8 mouse cellular contexts compared by ENCODE assay signal in the genomic region with DNA sequence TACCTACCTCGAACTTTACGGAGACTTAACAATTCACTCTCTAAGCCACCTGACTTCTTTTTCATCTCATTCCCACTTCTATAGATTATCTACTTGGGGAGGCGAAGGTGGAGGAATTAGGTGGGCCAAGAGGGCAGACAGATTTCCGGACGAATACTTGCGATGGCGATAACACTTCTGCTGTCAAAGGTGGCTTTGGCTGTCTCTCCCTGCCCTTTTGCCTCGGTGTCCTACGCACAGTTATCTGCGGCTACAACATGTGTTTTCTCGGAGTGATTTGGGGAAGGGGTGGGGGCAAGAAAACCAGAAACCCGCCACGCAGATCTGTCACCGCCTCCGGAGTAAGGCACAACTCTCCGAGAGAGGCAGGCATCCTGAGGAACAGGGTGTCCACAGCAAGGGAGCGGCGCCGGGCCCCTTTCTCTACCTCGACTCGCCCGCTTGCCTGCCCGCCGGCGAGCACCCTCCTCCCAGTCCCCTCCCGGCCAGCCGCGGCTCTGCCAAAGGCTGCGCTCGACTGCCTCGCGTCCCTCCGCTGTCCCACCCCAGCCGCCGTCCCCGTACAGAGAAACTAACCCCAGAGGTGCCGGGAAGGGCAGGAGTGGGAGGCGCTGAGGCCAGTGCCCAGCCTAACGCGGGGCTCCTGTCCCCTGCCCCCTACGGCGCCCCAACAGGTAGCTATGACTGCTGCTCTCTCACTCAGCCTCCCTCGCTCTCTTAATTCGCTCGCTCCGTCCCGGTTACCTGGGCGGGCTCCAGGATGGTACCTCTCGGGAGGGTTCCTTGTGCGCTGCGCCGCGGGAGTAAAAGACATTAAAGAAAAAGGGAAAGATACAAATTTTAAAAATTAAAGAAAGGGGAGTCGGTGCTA. TPM values are rescaled to one million over a fixed set of nuclear protein-coding genes. Genes with fewer than 3 reads are reported as not detected.
DNase-seq lines count a peak whose midpoint lies in the region; ATAC-seq lines count a peak whose summit lies in the region.

No protein-coding gene starts in this region.

- intact Hi-C loops in left cerebral cortex, postnatal 10 days (cut with DNase I): loop anchor here (2.0 to 10.0 kb wide), 5 partner anchors 279 to 1161 kb away; no protein-coding TSS in a partner anchor

- peak overlapping the region; percentile 91 for H3K27ac ChIP-seq in embryonic facial prominence, embryonic 12.5 days
- peak overlapping the region; percentile 33; the same call in 1 of the 2 replicates for H3K27ac ChIP-seq in intestine, embryonic 16.5 days (ENCODE audit: low read length)
- H3K27ac ChIP-seq in liver, embryonic 11.5 days (ENCODE audit: low read depth, low read length): no peak overlapping the region

- ATAC-seq in embryonic facial prominence, embryonic 12.5 days (ENCODE audit: insufficient number of reproducible peaks, insufficient read depth, low FRiP score, low TSS enrichment): no peak; the same call in 1 of the 2 replicates
- ATAC-seq in intestine, embryonic 16.5 days: peak; percentile 31
- peak; percentile 19; the same call in 1 of the 2 replicates for ATAC-seq in liver, embryonic 11.5 days (replicated peaks; ENCODE audit: low FRiP score)

- DNase-seq in left cerebral cortex, postnatal 10 days (ENCODE audit: extremely low spot score in 1 of 2, low spot score in 2 of 2): peak; percentile 22 to 72
- DNase-seq in left cerebral cortex, adult 18-20 months (ENCODE audit: low spot score in 2 of 2): no peak
- DNase-seq in heart, adult 18-20 months: peak; percentile 72 to 73
- DNase-seq in liver, embryonic 11.5 days (ENCODE audit: low spot score): peak; percentile 66
- DNase-seq in naive thymus-derived CD4-positive, alpha-beta T cell, adult 2 months (ENCODE audit: low read depth): peak; percentile 28
- DNase-seq in thymus, postnatal 25 days: peak; percentile 20

- peaks cover 39% of the 10 kb centered on the region for H3K27me3 ChIP-seq in embryonic facial prominence, embryonic 12.5 days
- peaks cover 29% of the 10 kb centered on the region for H3K27me3 ChIP-seq in intestine, embryonic 16.5 days (replicated peaks; ENCODE audit: control insufficient read depth, insufficient read depth, low read length)
- peaks cover 69% of the 10 kb centered on the region for H3K27me3 ChIP-seq in liver, embryonic 11.5 days (replicated peaks; ENCODE audit: control insufficient read depth, insufficient read depth, low read length)

- no peaks in the 10 kb centered on the region for H3K36me3 ChIP-seq in embryonic facial prominence, embryonic 12.5 days
- H3K36me3 ChIP-seq in intestine, embryonic 16.5 days (ENCODE audit: control insufficient read depth, insufficient read depth, low read length): no peaks in the 10 kb centered on the region
- H3K36me3 ChIP-seq in liver, embryonic 11.5 days (ENCODE audit: control insufficient read depth, insufficient read depth, low read length): no peaks in the 10 kb centered on the region

- H3K9ac ChIP-seq in embryonic facial prominence, embryonic 12.5 days: peak overlapping the region; percentile 76
- H3K9ac ChIP-seq in intestine, embryonic 16.5 days (ENCODE audit: low read depth, low read length): peak overlapping the region; percentile 68
- H3K9ac ChIP-seq in liver, embryonic 11.5 days (ENCODE audit: low read depth, low read length): peak overlapping the region; percentile 15; the same call in 1 of the 2 replicates

- H3K4me2 ChIP-seq in embryonic facial prominence, embryonic 12.5 days (replicated peaks): peak overlapping the region; percentile 97
- H3K4me2 ChIP-seq in intestine, embryonic 16.5 days (ENCODE audit: low read depth, low read length): peak overlapping the region; percentile 98
- H3K4me2 ChIP-seq in liver, embryonic 11.5 days: peak overlapping the region; percentile 95

- H3K4me3 ChIP-seq in embryonic facial prominence, embryonic 12.5 days: peak overlapping the region; percentile 59
- H3K4me3 ChIP-seq in intestine, embryonic 16.5 days (ENCODE audit: low read length): peak overlapping the region; percentile 69
- H3K4me3 ChIP-seq in liver, embryonic 11.5 days (ENCODE audit: low read depth, low read length): peak overlapping the region; percentile 62

- H3K4me1 ChIP-seq in embryonic facial prominence, embryonic 12.5 days: peaks cover 16% of the 10 kb centered on the region
- peaks cover 6% of the 10 kb centered on the region for H3K4me1 ChIP-seq in intestine, embryonic 16.5 days (ENCODE audit: control insufficient read depth, insufficient read depth, low read length)
- peaks cover 18% of the 10 kb centered on the region for H3K4me1 ChIP-seq in liver, embryonic 11.5 days (replicated peaks; ENCODE audit: control insufficient read depth, insufficient read depth, low read length)

- WGBS in embryonic facial prominence, embryonic 12.5 days: under 1% methylated on average over 53 of the region's 54 CpGs
- WGBS in intestine, embryonic 16.5 days: under 1% methylated on average over 54 of the region's 54 CpGs
- under 1% methylated on average over 54 of the region's 54 CpGs for WGBS in liver, embryonic 11.5 days

- no peaks in the 10 kb centered on the region for H3K9me3 ChIP-seq in embryonic facial prominence, embryonic 12.5 days
- H3K9me3 ChIP-seq in intestine, embryonic 16.5 days (ENCODE audit: control insufficient read depth, low read length): no peaks in the 10 kb centered on the region
- no peaks in the 10 kb centered on the region for H3K9me3 ChIP-seq in liver, embryonic 11.5 days (ENCODE audit: control insufficient read depth, low read length)

RNA-seq across cellular contexts. Expression of gene Sox6, which starts 5.0 kb away (rescaled TPM):
- total RNA-seq in left cerebral cortex, postnatal 10 days (2021): 10 to 100 TPM; 40.7 to 45.6 TPM
- total RNA-seq in left cerebral cortex, adult 18-20 months (2021): 10 to 100 TPM; 25.9 to 34.4 TPM
- 53.7 and 59.7 TPM in 2 replicates for polyA plus RNA-seq in embryonic facial prominence, embryonic 12.5 days (2016; fragmentation: Nextera tagmentation; extraction: Ambion mirVana)
- total RNA-seq in heart, adult 18-20 months (2021): 10 to 100 TPM; 20.8 to 24.7 TPM
- 25.3 and 26.2 TPM in 2 replicates for polyA plus RNA-seq in intestine, embryonic 16.5 days (2015; fragmentation: Nextera tagmentation; extraction: Ambion mirVana)
- 37.0 and 37.1 TPM in 2 replicates for polyA plus RNA-seq in liver, embryonic 11.5 days (2014; fragmentation: Nextera tagmentation; extraction: Ambion mirVana)

RNA-seq across cellular contexts. Expression of gene 1110004F10Rik, which starts 5.6 kb away (rescaled TPM):
- total RNA-seq in left cerebral cortex, postnatal 10 days (2021): 100 to 1,000 TPM; 131 to 137 TPM
- 100 to 1,000 TPM in 1 of 2 experiments, 10 to 100 TPM in 1; 93.8 to 103 TPM for total RNA-seq in left cerebral cortex, adult 18-20 months (2021)
- polyA plus RNA-seq in embryonic facial prominence, embryonic 12.5 days (2016; fragmentation: Nextera tagmentation; extraction: Ambion mirVana): 295 and 301 TPM in 2 replicates
- total RNA-seq in heart, adult 18-20 months (2021): 10 to 100 TPM; 48.9 to 54.6 TPM
- 180 and 206 TPM in 2 replicates for polyA plus RNA-seq in intestine, embryonic 16.5 days (2015; fragmentation: Nextera tagmentation; extraction: Ambion mirVana)
- polyA plus RNA-seq in liver, embryonic 11.5 days (2014; fragmentation: Nextera tagmentation; extraction: Ambion mirVana): 247 and 252 TPM in 2 replicates

RNA-seq across cellular contexts. Expression of gene Gm4353, which starts 50.8 kb away (rescaled TPM):
- total RNA-seq in left cerebral cortex, postnatal 10 days (2021): 1 to 10 TPM; 3.2 to 5.4 TPM
- total RNA-seq in left cerebral cortex, adult 18-20 months (2021): 1 to 10 TPM; 2.9 to 3.8 TPM
- 0.88 and 1.1 TPM in 2 replicates for polyA plus RNA-seq in embryonic facial prominence, embryonic 12.5 days (2016; fragmentation: Nextera tagmentation; extraction: Ambion mirVana)
- 1 to 10 TPM; 1.7 to 2.0 TPM for total RNA-seq in heart, adult 18-20 months (2021)
- polyA plus RNA-seq in intestine, embryonic 16.5 days (2015; fragmentation: Nextera tagmentation; extraction: Ambion mirVana): 0.42 and 0.65 TPM in 2 replicates
- polyA plus RNA-seq in liver, embryonic 11.5 days (2014; fragmentation: Nextera tagmentation; extraction: Ambion mirVana): 0.78 and 0.93 TPM in 2 replicates

Comparison
In these comparisons a context has a peak if more than half of its experiments do, and no peak if none do; other contexts are left out.
1. DNase-seq: peak in left cerebral cortex, postnatal 10 days (2 of 2), heart, adult 18-20 months (2 of 2), liver, embryonic 11.5 days (single experiment), naive thymus-derived CD4-positive, alpha-beta T cell, adult 2 months (single experiment) and thymus, postnatal 25 days (single experiment); none in left cerebral cortex, adult 18-20 months (0 of 2).
2. H3K9ac ChIP-seq: peak in every context shown above with its lines; median percentile 76 in embryonic facial prominence, embryonic 12.5 days; 68 in intestine, embryonic 16.5 days; 15 in liver, embryonic 11.5 days.
3. Peak in every context shown above with its lines, with median percentiles within 50 percentile points of each other: H3K4me2 ChIP-seq and H3K4me3 ChIP-seq.